Mouse (Mus musculus) limb, embryonic 15.5 days (tissue): ENCODE results near the gene Usp47. TPM values are rescaled to one million over a fixed set of nuclear protein-coding genes. Genes with fewer than 3 reads are reported as not detected.

Experiments used
- ATAC-seq: fragments of 200-750 bp; cut with Nextera tagmentation; 2 replicates; pipeline ENCODE4 v1.8.0; 2017; ENCODE audit warnings: low read depth, moderate TSS enrichment; ENCODE audit not compliant: insufficient number of reproducible peaks, low FRiP score, low TSS enrichment
- H3K27ac ChIP-seq: fragments of 300-500 bp; sonication (generic); 2 replicates; pipeline ENCODE4 v1.5.1; 2015; ENCODE audit warnings: moderate library complexity, mild to moderate bottlenecking, inconsistent platforms
- H3K27me3 ChIP-seq: fragments of 300-500 bp; sonication (generic); 2 replicates; pipeline ENCODE4 v1.6.1; 2015; ENCODE audit warnings: inconsistent platforms
- H3K36me3 ChIP-seq: fragments of 300-500 bp; sonication (generic); 2 replicates; pipeline ENCODE4 v1.6.1; 2015; ENCODE audit warnings: inconsistent platforms
- H3K4me1 ChIP-seq: fragments of 300-500 bp; sonication (generic); 2 replicates; pipeline ENCODE4 v1.6.1; 2015; ENCODE audit warnings: inconsistent platforms
- H3K4me2 ChIP-seq: fragments of 300-500 bp; sonication (generic); 2 replicates; pipeline ENCODE4 v1.6.1; 2015; ENCODE audit warnings: mild to moderate bottlenecking, inconsistent platforms
- H3K4me3 ChIP-seq: fragments of 300-500 bp; sonication (generic); 2 replicates; pipeline ENCODE4 v1.5.1; 2015; ENCODE audit warnings: mild to moderate bottlenecking, inconsistent platforms
- H3K9ac ChIP-seq: fragments of 300-500 bp; sonication (generic); 2 replicates; pipeline ENCODE4 v1.6.1; 2015; ENCODE audit warnings: inconsistent platforms
- H3K9me3 ChIP-seq: fragments of 300-500 bp; sonication (generic); 2 replicates; pipeline ENCODE4 v1.6.1; 2016; ENCODE audit warnings: inconsistent platforms
- WGBS: fragments of 180-500 bp; shearing (Covaris S2); methylation state at CpG from one replicate; pipeline ENCODE4 v1.1.7; 2015; 5-methylcytosine and 5-hydroxymethylcytosine counted together
- polyA plus RNA-seq: library from polyadenylated mRNA; unstranded; fragments of >200 nt; fragmentation: Nextera tagmentation; extraction: Ambion mirVana; gene quantifications from 2 replicates; pipeline ENCODE4 v1.2.1, GENCODE M21; 2015

Usp47 gene
- polyA plus RNA-seq: 65.1 and 66.5 TPM in 2 replicates

DNA sequence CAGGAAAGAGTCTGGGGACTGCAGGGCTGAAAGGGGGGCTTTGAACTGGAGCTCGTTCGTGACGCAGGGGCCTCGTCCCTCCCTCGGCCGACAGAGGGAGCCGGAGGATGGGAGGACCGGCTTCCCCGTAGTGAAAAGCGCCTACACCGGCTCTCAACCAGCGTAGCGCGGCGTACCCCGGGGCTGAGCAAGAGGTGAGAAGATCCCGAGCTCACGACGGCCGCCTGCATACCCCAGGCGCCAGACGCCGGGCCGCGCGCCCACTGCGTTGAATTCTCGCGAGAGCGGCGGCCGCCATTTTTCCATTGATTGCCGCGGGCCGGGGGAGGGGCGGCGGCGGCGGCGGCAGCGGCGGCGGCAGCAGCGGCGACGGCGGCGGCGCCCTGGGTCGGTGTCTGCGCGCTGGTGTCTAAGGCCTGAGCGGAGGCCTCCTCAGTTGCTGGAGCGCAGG, at the start of gene Usp47:
TSS of gene Usp47 (plus strand) at position 355 of the 451 bp plus-strand sequence.
- peak within 1 kb of the TSS; percentile 99 for H3K9ac ChIP-seq
- H3K36me3 ChIP-seq: 0 out of 2 replicates have a peak, but pooled peaks cover 1% of the 10 kb centered on the region
- peak within 1 kb of the TSS; percentile 99 for H3K27ac ChIP-seq
- H3K4me1 ChIP-seq: peaks cover 26% of the 10 kb centered on the region
- H3K27me3 ChIP-seq: no peaks in the 10 kb centered on the region
- under 1% methylated on average over 49 of the region's 54 CpGs for WGBS
- H3K4me2 ChIP-seq: peak within 1 kb of the TSS; percentile 75
- H3K4me3 ChIP-seq: peak within 1 kb of the TSS; percentile 93
- H3K9me3 ChIP-seq: no peaks in the 10 kb centered on the region
- peak; percentile 92 for ATAC-seq

DNA sequence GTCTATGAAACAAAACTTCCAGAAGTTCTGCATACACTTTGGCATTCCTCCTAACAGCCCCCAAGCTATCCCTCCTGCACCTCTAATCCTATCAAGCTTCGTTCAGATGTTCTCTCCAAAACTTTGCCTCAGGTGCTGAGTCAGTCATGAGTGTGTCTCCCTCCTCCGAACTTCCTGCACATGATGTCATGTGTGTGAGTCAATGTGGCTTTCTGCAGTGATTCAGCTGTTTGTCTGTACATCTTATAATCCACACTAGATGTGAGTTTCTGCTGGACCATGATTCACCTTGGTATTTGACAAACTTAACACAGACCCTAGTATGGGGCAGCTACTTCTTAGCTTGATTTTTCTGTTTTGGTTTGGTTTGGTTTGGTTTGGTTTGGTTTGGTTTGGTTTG, 46.9 kb upstream of the Usp47 start:
- Histone ChIP-seq H3K4me3 (no peak overlapping the region), H3K36me3 (no peaks in the 10 kb centered on the region), H3K9ac (no peak overlapping the region), H3K27ac (no peak overlapping the region), H3K4me1 (no peaks in the 10 kb centered on the region), H3K27me3 (no peaks in the 10 kb centered on the region; the same call in 1 of the 2 replicates), H3K9me3 (no peaks in the 10 kb centered on the region), H3K4me2 (no peak overlapping the region)
- no peak for ATAC-seq
- WGBS: 55% methylated on average over 2 of the region's 2 CpGs

DNA sequence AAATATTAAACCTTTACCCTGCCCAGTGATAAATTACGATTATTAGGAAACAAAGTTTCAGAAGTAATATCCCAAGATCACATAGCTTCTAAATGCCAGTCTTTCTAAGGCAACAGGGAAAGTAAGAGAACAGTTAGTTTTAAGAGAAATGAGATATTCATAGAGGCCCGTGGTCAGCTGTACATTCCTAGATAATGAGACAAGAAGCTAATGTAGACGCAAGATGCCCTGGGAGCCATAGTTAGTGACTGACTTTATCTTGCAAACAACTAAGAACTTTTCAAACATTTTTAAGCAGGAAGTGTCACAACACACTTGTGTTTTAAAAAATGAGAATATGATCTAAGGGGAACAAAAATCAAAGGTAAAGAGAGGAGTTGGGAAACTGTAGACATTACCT, 45.4 kb upstream of the Usp47 start:
- no peaks in the 10 kb centered on the region for H3K9me3 ChIP-seq
- ATAC-seq: no peak
- H3K4me2 ChIP-seq: no peak overlapping the region
- no peak overlapping the region for H3K9ac ChIP-seq
- H3K36me3 ChIP-seq: no peaks in the 10 kb centered on the region
- H3K27ac ChIP-seq: no peak overlapping the region
- WGBS: 79% methylated on average over 3 of the region's 3 CpGs
- no peaks in the 10 kb centered on the region for H3K4me1 ChIP-seq
- H3K4me3 ChIP-seq: no peak overlapping the region
- H3K27me3 ChIP-seq: no peaks in the 10 kb centered on the region

DNA sequence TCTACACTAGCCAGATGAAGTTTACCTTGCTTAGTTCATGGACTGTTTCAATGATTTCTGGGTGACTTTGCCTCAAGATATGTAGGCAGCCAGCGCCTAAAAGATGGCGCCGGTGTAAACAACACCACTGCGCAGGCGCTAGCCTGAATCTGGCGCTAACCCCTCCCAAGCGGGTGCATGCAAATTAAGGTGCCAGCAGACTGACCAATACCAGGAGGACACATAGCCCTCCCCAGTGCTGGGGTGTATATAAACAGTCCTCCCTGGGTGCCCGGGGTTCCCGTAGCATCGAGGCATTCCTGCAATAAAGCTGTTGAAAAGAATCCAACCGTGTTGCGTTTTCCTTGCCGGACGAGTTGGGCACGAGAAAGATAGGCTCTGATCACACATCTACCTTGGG, 41.0 kb upstream of the Usp47 start:
- 93% methylated on average over 15 of the region's 15 CpGs for WGBS
- Histone ChIP-seq H3K9me3 (no peaks in the 10 kb centered on the region), H3K4me2 (no peak overlapping the region), H3K27me3 (no peaks in the 10 kb centered on the region), H3K27ac (no peak overlapping the region), H3K4me1 (no peaks in the 10 kb centered on the region), H3K9ac (no peak overlapping the region), H3K4me3 (no peak overlapping the region), H3K36me3 (no peaks in the 10 kb centered on the region)
- no peak for ATAC-seq

DNA sequence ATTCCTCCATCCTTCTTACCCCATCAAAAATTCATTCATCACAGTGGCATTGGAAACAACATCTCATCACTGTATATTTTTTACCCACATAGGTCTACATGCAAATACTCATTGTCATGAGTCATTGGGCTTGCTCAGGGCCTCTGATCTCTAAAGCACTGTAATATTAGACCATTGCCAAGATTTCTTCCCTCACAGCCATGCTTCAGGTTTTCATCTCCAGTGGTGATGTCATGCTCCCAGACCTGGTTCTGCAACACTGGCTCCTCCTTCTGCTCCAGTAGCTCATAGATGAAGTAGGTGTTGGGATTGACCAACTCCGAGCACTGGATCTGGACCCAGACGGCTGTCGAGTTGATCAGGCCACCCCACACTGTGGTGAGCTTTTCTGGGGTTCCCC, 38.8 kb upstream of the Usp47 start:
- ATAC-seq: no peak
- Histone ChIP-seq H3K27me3 (no peaks in the 10 kb centered on the region), H3K9me3 (no peaks in the 10 kb centered on the region), H3K9ac (no peak overlapping the region), H3K4me3 (no peak overlapping the region), H3K27ac (no peak overlapping the region), H3K4me2 (no peak overlapping the region), H3K4me1 (no peaks in the 10 kb centered on the region), H3K36me3 (no peaks in the 10 kb centered on the region)
- WGBS: 89% methylated on average over 3 of the region's 3 CpGs

DNA sequence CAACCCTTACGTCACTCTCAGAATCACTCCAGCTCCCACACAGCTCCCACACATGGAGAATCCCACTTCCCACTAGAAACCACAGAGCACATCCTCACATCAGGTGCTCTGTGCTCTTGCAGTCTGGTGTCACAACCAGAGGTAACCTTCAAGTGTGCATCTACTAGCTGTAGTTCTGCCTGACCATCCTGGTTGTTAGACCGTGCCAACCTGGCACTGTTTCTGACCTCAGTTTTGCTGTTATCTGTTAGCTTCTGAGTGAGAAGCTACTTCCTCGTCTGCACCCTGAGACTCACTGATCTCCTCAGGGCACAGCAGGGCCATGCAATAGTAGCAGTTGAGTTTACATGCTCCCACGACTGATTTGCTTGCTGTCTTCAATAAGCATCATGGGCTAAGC, 38.0 kb upstream of the Usp47 start:
- no peaks in the 10 kb centered on the region for H3K36me3 ChIP-seq
- H3K27me3 ChIP-seq: no peaks in the 10 kb centered on the region
- no peaks in the 10 kb centered on the region for H3K9me3 ChIP-seq
- H3K4me2 ChIP-seq: no peak overlapping the region
- H3K9ac ChIP-seq: no peak overlapping the region
- no peak overlapping the region for H3K4me3 ChIP-seq
- ATAC-seq: no peak
- 67% methylated on average over 4 of the region's 4 CpGs for WGBS
- no peaks in the 10 kb centered on the region for H3K4me1 ChIP-seq
- H3K27ac ChIP-seq: no peak overlapping the region

DNA sequence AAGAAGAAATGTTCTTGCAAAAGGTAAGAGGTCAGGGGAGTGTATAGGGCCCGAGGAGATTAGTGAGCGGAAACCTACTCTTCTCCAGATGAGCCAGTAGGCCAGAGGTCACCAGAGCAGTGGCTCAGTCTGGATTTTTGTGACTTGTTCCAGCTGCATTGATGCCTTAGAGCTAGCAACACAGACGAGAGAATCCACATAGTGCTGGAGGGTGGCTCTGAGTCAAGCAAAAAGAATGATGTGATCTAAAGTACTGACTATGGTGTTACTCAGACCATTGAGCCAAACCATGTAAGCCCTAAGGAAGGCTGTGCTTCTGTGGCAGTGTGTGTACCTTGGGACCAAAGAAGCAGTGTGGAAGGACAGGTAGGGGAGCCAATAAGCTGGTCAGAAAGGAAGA, 36.4 kb upstream of the Usp47 start:
- Histone ChIP-seq H3K4me3 (no peak overlapping the region), H3K9me3 (no peaks in the 10 kb centered on the region)
- ATAC-seq: no peak

DNA sequence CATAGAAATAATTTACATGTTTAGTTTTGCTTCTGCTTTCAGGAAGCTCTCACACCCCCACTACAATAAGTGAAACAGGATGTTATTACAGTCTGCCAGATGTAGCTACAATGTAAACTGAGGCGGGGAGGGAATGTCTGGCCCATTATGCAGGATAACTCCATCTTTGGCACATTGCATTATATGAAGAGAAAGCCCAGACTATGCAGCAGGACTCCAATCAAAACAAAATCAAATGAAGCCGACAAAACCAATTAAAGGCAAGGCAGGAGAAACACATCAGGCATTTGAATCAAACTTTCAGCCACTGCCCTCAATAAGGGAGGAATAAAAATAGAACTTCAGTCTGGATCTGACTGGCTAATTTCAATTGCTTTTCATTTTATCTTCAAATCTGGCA, 25.9 kb upstream of the Usp47 start:
- H3K4me1 ChIP-seq: no peaks in the 10 kb centered on the region
- no peak overlapping the region for H3K4me3 ChIP-seq
- 60% methylated on average over 2 of the region's 2 CpGs for WGBS
- H3K27ac ChIP-seq: no peak overlapping the region
- ATAC-seq: no peak
- no peak overlapping the region for H3K9ac ChIP-seq
- H3K27me3 ChIP-seq: no peaks in the 10 kb centered on the region
- no peaks in the 10 kb centered on the region for H3K36me3 ChIP-seq
- no peaks in the 10 kb centered on the region for H3K9me3 ChIP-seq
- H3K4me2 ChIP-seq: no peak overlapping the region

More for the DNA sequence above, 36.4 kb upstream of the Usp47 start:
- H3K4me1 ChIP-seq: no peaks in the 10 kb centered on the region
- 79% methylated on average over 3 of the region's 3 CpGs for WGBS
- no peak overlapping the region for H3K4me2 ChIP-seq
- no peak overlapping the region for H3K27ac ChIP-seq
- no peaks in the 10 kb centered on the region for H3K36me3 ChIP-seq
- no peak overlapping the region for H3K9ac ChIP-seq
- no peaks in the 10 kb centered on the region for H3K27me3 ChIP-seq

DNA sequence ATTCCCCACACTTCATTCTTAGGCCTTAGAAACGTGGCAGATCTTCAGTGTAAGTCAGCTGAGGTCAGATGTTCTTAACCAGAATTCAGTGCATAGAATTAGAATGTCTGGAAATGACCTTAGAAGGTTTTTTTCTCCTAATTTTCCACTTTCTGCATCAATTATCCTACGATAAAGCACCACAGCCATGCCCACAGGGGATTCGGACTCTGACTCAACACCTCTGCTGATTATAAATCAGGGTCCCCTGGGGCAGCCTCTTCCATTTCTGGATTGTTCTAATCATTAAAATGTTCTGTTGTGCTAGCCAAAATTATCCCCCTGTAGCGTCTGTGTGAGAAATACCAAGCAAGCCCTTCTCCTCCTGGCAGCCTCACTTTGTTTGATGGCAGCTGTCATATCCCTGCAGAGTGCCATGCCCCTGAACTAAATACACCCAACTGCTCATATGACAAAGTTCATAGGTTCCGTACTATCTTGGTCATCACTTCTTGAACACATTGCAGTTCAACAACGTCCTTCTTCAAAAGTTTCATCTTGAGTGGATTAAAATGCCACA, 24.8 kb upstream of the Usp47 start:
- Histone ChIP-seq H3K36me3 (no peaks in the 10 kb centered on the region), H3K4me3 (no peak overlapping the region), H3K27ac (no peak overlapping the region), H3K4me1 (no peaks in the 10 kb centered on the region), H3K4me2 (no peak overlapping the region), H3K9me3 (no peaks in the 10 kb centered on the region), H3K9ac (no peak overlapping the region), H3K27me3 (no peaks in the 10 kb centered on the region)
- no peak for ATAC-seq
- 56% methylated on average over 6 of the region's 6 CpGs for WGBS

DNA sequence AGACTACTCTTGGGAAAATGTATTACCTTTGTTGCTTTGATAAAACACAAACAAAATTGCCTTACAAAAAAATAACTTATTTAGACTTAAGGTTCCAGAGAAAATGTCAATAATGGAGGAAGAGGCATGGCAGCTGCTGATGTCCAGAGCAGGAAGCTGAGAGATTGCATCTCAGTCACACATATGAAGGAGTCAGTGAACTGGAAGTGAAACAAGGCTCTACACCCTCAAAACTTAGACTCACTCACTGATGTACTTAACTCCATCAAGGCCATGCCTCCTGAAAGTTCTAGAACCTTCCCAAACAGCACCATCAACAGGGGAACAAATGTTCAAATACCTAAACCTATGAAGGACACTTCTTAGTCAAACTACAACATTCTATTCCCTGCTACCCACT, 23.9 kb upstream of the Usp47 start:
- H3K4me1 ChIP-seq: no peaks in the 10 kb centered on the region
- no peak for ATAC-seq

DNA sequence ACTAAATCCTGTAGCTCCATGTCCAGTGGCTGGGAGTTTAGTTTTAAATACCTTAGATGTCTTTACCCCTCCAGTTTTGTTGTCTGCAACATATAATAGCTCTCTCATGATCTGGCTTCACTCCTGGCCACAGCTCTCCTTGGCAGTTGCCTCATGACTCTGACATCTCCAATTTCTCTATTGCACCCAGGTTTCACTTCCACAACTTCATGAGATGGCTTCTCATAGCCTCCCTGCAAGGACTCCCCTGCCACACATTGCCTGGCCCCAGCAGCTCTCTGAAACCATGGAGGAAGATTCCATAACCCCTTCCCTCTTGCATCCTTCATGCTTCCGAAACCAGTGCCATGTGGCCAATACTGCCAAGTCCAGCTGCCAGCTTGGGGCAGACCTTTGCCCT, 23.1 kb upstream of the Usp47 start:
- Histone ChIP-seq H3K4me2 (no peak overlapping the region), H3K27me3 (no peaks in the 10 kb centered on the region), H3K4me1 (no peaks in the 10 kb centered on the region), H3K36me3 (no peaks in the 10 kb centered on the region), H3K9me3 (no peaks in the 10 kb centered on the region), H3K4me3 (no peak overlapping the region), H3K27ac (no peak overlapping the region), H3K9ac (no peak overlapping the region)
- 85% methylated on average over 1 of the region's 1 CpGs for WGBS
- ATAC-seq: no peak

More for the DNA sequence above, 23.9 kb upstream of the Usp47 start:
- Histone ChIP-seq H3K36me3 (no peaks in the 10 kb centered on the region), H3K9ac (no peak overlapping the region), H3K4me2 (no peak overlapping the region), H3K4me3 (no peak overlapping the region), H3K9me3 (no peaks in the 10 kb centered on the region), H3K27me3 (no peaks in the 10 kb centered on the region), H3K27ac (no peak overlapping the region)

DNA sequence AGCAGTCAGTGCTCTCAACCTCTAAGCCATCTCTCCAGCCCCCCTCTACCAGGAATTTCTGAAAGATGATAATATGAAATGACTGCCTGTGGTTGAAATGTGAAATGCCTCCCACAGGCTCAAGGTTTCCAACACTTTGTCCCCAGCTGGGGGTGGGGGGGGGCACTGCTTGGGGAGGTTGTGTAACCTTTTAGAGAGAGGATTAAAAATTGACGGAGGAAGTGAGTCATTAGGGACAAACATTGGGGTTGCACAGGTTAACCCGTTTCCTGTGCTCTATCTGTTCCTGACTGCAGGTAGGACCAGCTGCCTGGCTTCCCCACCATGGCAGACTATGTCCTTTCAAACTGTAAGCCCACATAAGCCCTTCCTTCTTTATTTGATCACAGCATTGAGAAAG, 12.8 kb upstream of the Usp47 start:
- Histone ChIP-seq H3K4me2 (no peak overlapping the region), H3K9me3 (no peaks in the 10 kb centered on the region), H3K4me1 (no peaks in the 10 kb centered on the region), H3K27ac (no peak overlapping the region), H3K9ac (no peak overlapping the region), H3K4me3 (no peak overlapping the region), H3K36me3 (no peaks in the 10 kb centered on the region), H3K27me3 (no peaks in the 10 kb centered on the region)
- no peak for ATAC-seq
- WGBS: 75% methylated on average over 2 of the region's 2 CpGs

DNA sequence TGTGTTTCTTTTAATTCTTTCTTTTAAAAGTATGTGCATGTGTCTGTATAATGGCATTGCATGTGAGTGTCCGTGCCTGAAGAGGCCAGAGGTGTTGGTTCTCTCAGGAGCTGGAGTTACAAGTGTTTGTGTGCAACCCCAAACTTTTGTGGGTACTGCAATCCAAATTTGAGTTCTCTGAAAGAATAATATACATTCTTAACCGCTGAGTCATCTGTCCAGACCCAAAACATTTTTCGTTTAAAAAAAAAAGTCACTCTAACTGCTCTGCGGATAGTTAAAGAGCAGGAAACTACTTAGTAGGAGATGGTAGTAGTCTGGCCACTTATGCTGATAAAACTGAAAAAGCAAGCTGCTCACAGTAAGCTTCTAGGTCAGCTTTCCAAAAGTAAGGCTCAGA, 12.3 kb upstream of the Usp47 start:
- H3K36me3 ChIP-seq: no peaks in the 10 kb centered on the region
- no peaks in the 10 kb centered on the region for H3K27me3 ChIP-seq
- no peak overlapping the region for H3K4me3 ChIP-seq
- no peak for ATAC-seq
- H3K4me2 ChIP-seq: no peak overlapping the region
- H3K27ac ChIP-seq: no peak overlapping the region
- H3K9me3 ChIP-seq: no peaks in the 10 kb centered on the region
- WGBS: 63% methylated on average over 4 of the region's 4 CpGs
- no peak overlapping the region for H3K9ac ChIP-seq
- no peaks in the 10 kb centered on the region for H3K4me1 ChIP-seq
